Comparison of ENCODE assay signal across 13 mouse cellular contexts in genomic region chr10:61045081-61045480, GRCm38 (mm10). TPM values are rescaled to one million over a fixed set of nuclear protein-coding genes. Genes with fewer than 3 reads are reported as not detected.
A peak's percentile ranks its signal among the peaks of the same experiment; 100 is the strongest.
DNase-seq lines count a peak whose midpoint lies in the region; ATAC-seq lines count a peak whose summit lies in the region.
"Had no signal": no experiment of that assay in that cellular context is flagged by ENCODE, and none has a peak within 500 bp of the region (broad histone marks: within the 10 kb centered on the region; RNA-seq: fewer than 3 reads in every experiment).

No protein-coding gene starts in this region.

- H3K9ac ChIP-seq in hindbrain, embryonic 11.5 days (ENCODE audit: low read depth, low read length): no peak overlapping the region
- H3K9ac ChIP-seq in hindbrain, embryonic 13.5 days: no peak overlapping the region

- H3K4me3 ChIP-seq in hindbrain, embryonic 11.5 days (ENCODE audit: low read depth, low read length): no peak overlapping the region
- no peak overlapping the region for H3K4me3 ChIP-seq in hindbrain, embryonic 13.5 days
- H3K4me3 ChIP-seq: gastrocnemius, adult 2 months had no signal

- no peaks in the 10 kb centered on the region for H3K9me3 ChIP-seq in hindbrain, embryonic 11.5 days (ENCODE audit: control insufficient read depth, low read length)
- H3K9me3 ChIP-seq in hindbrain, embryonic 13.5 days: no peaks in the 10 kb centered on the region

- peak; percentile 48 for DNase-seq in hindbrain, embryonic 11.5 days (ENCODE audit: low spot score)
- DNase-seq in A20 (ENCODE audit: low read depth, low spot score): peak; percentile 30
- DNase-seq in embryo, embryonic 10 days (ENCODE audit: low spot score): peak; percentile 49
- DNase-seq in mesoderm, embryonic 11.5 days (ENCODE audit: low read depth, low spot score): peak; percentile 41
- no peak for DNase-seq in left cerebral cortex, adult 8-10 months (ENCODE audit: low spot score in 2 of 2)
- DNase-seq in right cerebral cortex, postnatal 25 days: no peak
- DNase-seq in gastrocnemius, adult 8-10 months (ENCODE audit: low spot score in 2 of 2): no peak
- DNase-seq: gastrocnemius, adult 2 months; heart, postnatal 4 days; layer of hippocampus, adult 9-11 months; right cerebral cortex, postnatal 4 days; thymus, postnatal 25 days had no signal

- H3K36me3 ChIP-seq in hindbrain, embryonic 11.5 days (ENCODE audit: control insufficient read depth, insufficient read depth, low read length): no peaks in the 10 kb centered on the region
- H3K36me3 ChIP-seq in hindbrain, embryonic 13.5 days: no peaks in the 10 kb centered on the region

- H3K4me1 ChIP-seq in hindbrain, embryonic 11.5 days (replicated peaks; ENCODE audit: control insufficient read depth, insufficient read depth, low read length): no peaks in the 10 kb centered on the region
- no peaks in the 10 kb centered on the region for H3K4me1 ChIP-seq in hindbrain, embryonic 13.5 days (replicated peaks)

- no peaks in the 10 kb centered on the region for H3K27me3 ChIP-seq in hindbrain, embryonic 11.5 days (ENCODE audit: control insufficient read depth, insufficient read depth, low read length)
- H3K27me3 ChIP-seq in hindbrain, embryonic 13.5 days: peaks cover 7% of the 10 kb centered on the region; the same call in 1 of the 2 replicates

- no peak overlapping the region for H3K4me2 ChIP-seq in hindbrain, embryonic 11.5 days (replicated peaks; ENCODE audit: low read depth, low read length)
- no peak overlapping the region for H3K4me2 ChIP-seq in hindbrain, embryonic 13.5 days

- WGBS in hindbrain, embryonic 11.5 days: 18% methylated on average over 8 of the region's 8 CpGs
- 15% methylated on average over 8 of the region's 8 CpGs for WGBS in hindbrain, embryonic 13.5 days

- no peak for ATAC-seq in hindbrain, embryonic 11.5 days (ENCODE audit: low FRiP score)
- no peak; the same call in 1 of the 2 replicates for ATAC-seq in hindbrain, embryonic 13.5 days (ENCODE audit: low FRiP score)

- no peak overlapping the region for H3K27ac ChIP-seq in hindbrain, embryonic 11.5 days (ENCODE audit: low read depth, low read length)
- H3K27ac ChIP-seq in hindbrain, embryonic 13.5 days: no peak overlapping the region
- H3K27ac ChIP-seq: gastrocnemius, adult 2 months had no signal

RNA-seq across cellular contexts. Expression of gene Pcbd1, which starts 44.0 kb away (rescaled TPM):
- polyA plus RNA-seq in hindbrain, embryonic 11.5 days (2014; fragmentation: Nextera tagmentation; extraction: Ambion mirVana): 20.3 and 23.8 TPM in 2 replicates
- polyA plus RNA-seq in hindbrain, embryonic 13.5 days (2015; fragmentation: Nextera tagmentation; extraction: Ambion mirVana): 28.8 and 31.5 TPM in 2 replicates
- total RNA-seq in left cerebral cortex, adult 8-10 months (2022): 10 to 100 TPM; 10.3 to 13.1 (median 11.6) TPM
- under 1 TPM in 2 of 4 experiments, not detected in 2; 0.34 to 0.70 TPM for total RNA-seq in gastrocnemius, adult 8-10 months (2022)

Comparison
In these comparisons a context has a peak if more than half of its experiments do, and no peak if none do; other contexts are left out.
1. DNase-seq: peak in hindbrain, embryonic 11.5 days (single experiment), A20 (single experiment), embryo, embryonic 10 days (single experiment) and mesoderm, embryonic 11.5 days (single experiment); none in left cerebral cortex, adult 8-10 months (0 of 2), right cerebral cortex, postnatal 25 days (single experiment) and gastrocnemius, adult 8-10 months (0 of 2).
2. RNA of gene Pcbd1, which starts 44.0 kb away (total RNA-seq): 10.3 to 13.1 TPM in left cerebral cortex, adult 8-10 months; 0.34 to 0.70 TPM in gastrocnemius, adult 8-10 months; every median in the first group is over 4 times any median in the second.